Mouse (Mus musculus): Measurements from ENCODE around the gene Tjp2. TPM values are rescaled to one million over a fixed set of nuclear protein-coding genes. Genes with fewer than 3 reads are reported as not detected.

Gene Tjp2
- polyA plus RNA-seq, 1 experiment from 2014 or later, result 14.7 TPM

- Histone ChIP-seq H3K27ac (replicated peaks; ENCODE audit: low read depth, low read length) (no peak overlapping the region), H3K27me3 (replicated peaks; ENCODE audit: control insufficient read depth, insufficient read depth, low read length) (no peaks in the 10 kb centered on the region), H3K4me1 (ENCODE audit: control insufficient read depth, insufficient read depth, low read length) (no peaks in the 10 kb centered on the region), H3K9me3 (ENCODE audit: control insufficient read depth, low read length) (no peaks in the 10 kb centered on the region), H3K4me2 (ENCODE audit: low read depth, low read length) (no peak overlapping the region), H3K36me3 (ENCODE audit: control insufficient read depth, insufficient read depth, low read length) (peaks cover 10% of the 10 kb centered on the region), H3K4me3 (ENCODE audit: low read depth, low read length) (no peak overlapping the region), H3K9ac (ENCODE audit: low read depth, low read length) (no peak overlapping the region)
- no peak for DNase-seq (ENCODE audit: low spot score)
- 76% methylated on average over 4 of the region's 4 CpGs for WGBS
- ATAC-seq (ENCODE audit: low read depth), result no peak
These were observed 104.0 kb downstream of the Tjp2 start for GRCm38 (mm10) chr19:24120811-24121210.

GRCm38 (mm10) chr19:24118775-24119174, 106.1 kb downstream of the Tjp2 start:
- Histone ChIP-seq H3K4me1 (ENCODE audit: control insufficient read depth, insufficient read depth, low read length) (no peaks in the 10 kb centered on the region), H3K4me3 (ENCODE audit: low read depth, low read length) (no peak overlapping the region), H3K27ac (replicated peaks; ENCODE audit: low read depth, low read length) (no peak overlapping the region), H3K4me2 (ENCODE audit: low read depth, low read length) (no peak overlapping the region), H3K9me3 (ENCODE audit: control insufficient read depth, low read length) (no peaks in the 10 kb centered on the region), H3K27me3 (replicated peaks; ENCODE audit: control insufficient read depth, insufficient read depth, low read length) (no peaks in the 10 kb centered on the region), H3K9ac (ENCODE audit: low read depth, low read length) (no peak overlapping the region), H3K36me3 (ENCODE audit: control insufficient read depth, insufficient read depth, low read length) (peaks cover 12% of the 10 kb centered on the region)
- WGBS, result 71% methylated on average over 9 of the region's 9 CpGs
- no peak for DNase-seq (ENCODE audit: low spot score)
- no peak for ATAC-seq (ENCODE audit: low read depth)

GRCm38 (mm10) chr19:24111581-24111980, 113.2 kb downstream of the Tjp2 start:
- Histone ChIP-seq H3K9ac (ENCODE audit: low read depth, low read length) (no peak overlapping the region), H3K4me3 (ENCODE audit: low read depth, low read length) (no peak overlapping the region), H3K9me3 (ENCODE audit: control insufficient read depth, low read length) (0 out of 2 replicates have a peak, but pooled peaks cover 3% of the 10 kb centered on the region), H3K27ac (replicated peaks; ENCODE audit: low read depth, low read length) (no peak overlapping the region), H3K4me1 (ENCODE audit: control insufficient read depth, insufficient read depth, low read length) (no peaks in the 10 kb centered on the region), H3K27me3 (replicated peaks; ENCODE audit: control insufficient read depth, insufficient read depth, low read length) (no peaks in the 10 kb centered on the region), H3K36me3 (ENCODE audit: control insufficient read depth, insufficient read depth, low read length) (peaks cover 59% of the 10 kb centered on the region), H3K4me2 (ENCODE audit: low read depth, low read length) (no peak overlapping the region)
- no peak for DNase-seq (ENCODE audit: low spot score)
- ATAC-seq (ENCODE audit: low read depth), result no peak
- 96% methylated on average over 7 of the region's 7 CpGs for WGBS

- ATAC-seq (ENCODE audit: low read depth) (no peak), DNase-seq (ENCODE audit: low spot score) (no peak)
- H3K9ac ChIP-seq (ENCODE audit: low read depth, low read length), result no peak overlapping the region
- no peak overlapping the region for H3K4me2 ChIP-seq (ENCODE audit: low read depth, low read length)
- peaks cover 44% of the 10 kb centered on the region for H3K36me3 ChIP-seq (ENCODE audit: control insufficient read depth, insufficient read depth, low read length)
- no peaks in the 10 kb centered on the region for H3K27me3 ChIP-seq (replicated peaks; ENCODE audit: control insufficient read depth, insufficient read depth, low read length)
- no peak overlapping the region for H3K27ac ChIP-seq (replicated peaks; ENCODE audit: low read depth, low read length)
- 92% methylated on average over 12 of the region's 12 CpGs for whole genome bisulfite sequencing
- no peaks in the 10 kb centered on the region for H3K4me1 ChIP-seq (ENCODE audit: control insufficient read depth, insufficient read depth, low read length)
- H3K9me3 ChIP-seq (ENCODE audit: control insufficient read depth, low read length), result 0 out of 2 replicates have a peak, but pooled peaks cover 3% of the 10 kb centered on the region
- no peak overlapping the region for H3K4me3 ChIP-seq (ENCODE audit: low read depth, low read length)
These were observed 117.1 kb downstream of the Tjp2 start for GRCm38 (mm10) chr19:24107707-24108106.

GRCm38 (mm10) chr19:24103802-24104201, 121.0 kb downstream of the Tjp2 start:
- no peak overlapping the region for H3K27ac ChIP-seq (replicated peaks; ENCODE audit: low read depth, low read length)
- H3K4me3 ChIP-seq (ENCODE audit: low read depth, low read length), result no peak overlapping the region
- no peaks in the 10 kb centered on the region for H3K27me3 ChIP-seq (replicated peaks; ENCODE audit: control insufficient read depth, insufficient read depth, low read length)
- DNase-seq (ENCODE audit: low spot score) (no peak), ATAC-seq (ENCODE audit: low read depth) (no peak)
- H3K9me3 ChIP-seq (ENCODE audit: control insufficient read depth, low read length), result no peaks in the 10 kb centered on the region
- no peak overlapping the region for H3K9ac ChIP-seq (ENCODE audit: low read depth, low read length)
- WGBS, result 85% methylated on average over 3 of the region's 3 CpGs
- no peaks in the 10 kb centered on the region for H3K4me1 ChIP-seq (ENCODE audit: control insufficient read depth, insufficient read depth, low read length)
- H3K4me2 ChIP-seq (ENCODE audit: low read depth, low read length), result no peak overlapping the region
- H3K36me3 ChIP-seq (ENCODE audit: control insufficient read depth, insufficient read depth, low read length), result peaks cover 11% of the 10 kb centered on the region

GRCm38 (mm10) chr19:24102562-24103126, 122.2 kb downstream of the Tjp2 start:
- Histone ChIP-seq H3K27me3 (replicated peaks; ENCODE audit: control insufficient read depth, insufficient read depth, low read length) (no peaks in the 10 kb centered on the region), H3K4me3 (ENCODE audit: low read depth, low read length) (no peak overlapping the region), H3K4me2 (ENCODE audit: low read depth, low read length) (no peak overlapping the region), H3K9ac (ENCODE audit: low read depth, low read length) (no peak overlapping the region), H3K9me3 (ENCODE audit: control insufficient read depth, low read length) (no peaks in the 10 kb centered on the region), H3K27ac (replicated peaks; ENCODE audit: low read depth, low read length) (no peak overlapping the region), H3K4me1 (ENCODE audit: control insufficient read depth, insufficient read depth, low read length) (no peaks in the 10 kb centered on the region), H3K36me3 (ENCODE audit: control insufficient read depth, insufficient read depth, low read length) (peaks cover 8% of the 10 kb centered on the region; the same call in 1 of the 2 replicates)
- WGBS, result 93% methylated on average over 10 of the region's 10 CpGs
- ATAC-seq (ENCODE audit: low read depth) (no peak), DNase-seq (ENCODE audit: low spot score) (no peak)

- Histone ChIP-seq H3K9me3 (ENCODE audit: control insufficient read depth, low read length) (no peaks in the 10 kb centered on the region), H3K9ac (ENCODE audit: low read depth, low read length) (no peak overlapping the region), H3K4me3 (ENCODE audit: low read depth, low read length) (no peak overlapping the region), H3K4me1 (ENCODE audit: control insufficient read depth, insufficient read depth, low read length) (no peaks in the 10 kb centered on the region), H3K36me3 (ENCODE audit: control insufficient read depth, insufficient read depth, low read length) (peaks cover 5% of the 10 kb centered on the region; the same call in 1 of the 2 replicates), H3K4me2 (ENCODE audit: low read depth, low read length) (no peak overlapping the region), H3K27me3 (replicated peaks; ENCODE audit: control insufficient read depth, insufficient read depth, low read length) (no peaks in the 10 kb centered on the region), H3K27ac (replicated peaks; ENCODE audit: low read depth, low read length) (no peak overlapping the region)
- no peak for ATAC-seq (ENCODE audit: low read depth)
- no peak for DNase-seq (ENCODE audit: low spot score)
- WGBS, result 87% methylated on average over 6 of the region's 6 CpGs
These were observed 123.6 kb downstream of the Tjp2 start for GRCm38 (mm10) chr19:24101183-24101582.

GRCm38 (mm10) chr19:24098691-24099090, 126.1 kb downstream of the Tjp2 start:
- Histone ChIP-seq H3K27me3 (replicated peaks; ENCODE audit: control insufficient read depth, insufficient read depth, low read length) (no peaks in the 10 kb centered on the region), H3K4me1 (ENCODE audit: control insufficient read depth, insufficient read depth, low read length) (no peaks in the 10 kb centered on the region), H3K36me3 (ENCODE audit: control insufficient read depth, insufficient read depth, low read length) (peaks cover 5% of the 10 kb centered on the region; the same call in 1 of the 2 replicates), H3K4me2 (ENCODE audit: low read depth, low read length) (no peak overlapping the region), H3K9ac (ENCODE audit: low read depth, low read length) (no peak overlapping the region), H3K27ac (replicated peaks; ENCODE audit: low read depth, low read length) (no peak overlapping the region), H3K9me3 (ENCODE audit: control insufficient read depth, low read length) (no peaks in the 10 kb centered on the region), H3K4me3 (ENCODE audit: low read depth, low read length) (no peak overlapping the region)
- ATAC-seq (ENCODE audit: low read depth) (peak; percentile 55; the same call in 1 of the 2 replicates), DNase-seq (ENCODE audit: low spot score) (peak; percentile 38)
- WGBS, result 58% methylated on average over 10 of the region's 10 CpGs

Data from embryonic facial prominence, embryonic 14.5 days (tissue).